Mouse (Mus musculus) midbrain, embryonic 16.5 days (tissue): ENCODE measurements around the gene Bmpr1a. TPM values are rescaled to one million over a fixed set of nuclear protein-coding genes. Genes with fewer than 3 reads are reported as not detected.

ENCODE experiments used
- ATAC-seq: fragments of 200-750 bp; cut with Nextera tagmentation; 2 replicates; pipeline ENCODE4 v1.8.0; 2017; ENCODE audit warnings: moderate TSS enrichment
- H3K27ac ChIP-seq: fragments of 300-500 bp; sonication (generic); 2 replicates; pipeline ENCODE4 v1.5.1; 2014; ENCODE audit warnings: mild to moderate bottlenecking, low read length, mixed read lengths
- H3K27me3 ChIP-seq: fragments of 300-500 bp; sonication (generic); 2 replicates; pipeline ENCODE4 v1.6.1; 2014; ENCODE audit warnings: low read depth, low read length, mixed read lengths; ENCODE audit not compliant: control insufficient read depth, insufficient read depth
- H3K36me3 ChIP-seq: fragments of 300-500 bp; sonication (generic); 2 replicates; pipeline ENCODE4 v1.6.1; 2014; ENCODE audit warnings: mild to moderate bottlenecking, low read length, moderate library complexity, mixed read lengths; ENCODE audit not compliant: control insufficient read depth, insufficient read depth
- H3K4me1 ChIP-seq: fragments of 300-500 bp; sonication (generic); 2 replicates; pipeline ENCODE4 v1.6.1; 2014; ENCODE audit warnings: mild to moderate bottlenecking, low read length, mixed read lengths; ENCODE audit not compliant: control insufficient read depth, insufficient read depth
- H3K4me2 ChIP-seq: fragments of 300-500 bp; sonication (generic); 2 replicates; pipeline ENCODE4 v1.6.1; 2014; ENCODE audit warnings: mild to moderate bottlenecking, low read length, mixed read lengths
- H3K4me3 ChIP-seq: fragments of 300-500 bp; sonication (generic); 2 replicates; pipeline ENCODE4 v1.5.1; 2014; ENCODE audit warnings: low read depth, mild to moderate bottlenecking, low read length, moderate library complexity, mixed read lengths
- H3K9ac ChIP-seq: fragments of 300-500 bp; sonication (generic); 2 replicates; pipeline ENCODE4 v1.6.1; 2014; ENCODE audit warnings: low read depth, low read length, mixed read lengths
- H3K9me3 ChIP-seq: fragments of 300-500 bp; sonication (generic); replicated peaks from 2 replicates; pipeline ENCODE4 v1.6.1; 2014; ENCODE audit warnings: mild to moderate bottlenecking, low read length, mixed read lengths; ENCODE audit not compliant: control insufficient read depth, poor library complexity, severe bottlenecking
- WGBS: fragments of 180-500 bp; shearing (Covaris S2); extraction: QIAGEN DNeasy Blood & Tissue Kit; methylation state at CpG from one replicate; pipeline ENCODE4 v1.1.7; 2014; 5-methylcytosine and 5-hydroxymethylcytosine counted together
- polyA plus RNA-seq: library from polyadenylated mRNA; unstranded; fragments of >200 nt; fragmentation: Nextera tagmentation; extraction: Ambion mirVana; gene quantifications from 2 replicates; pipeline ENCODE4 v1.2.1, GENCODE M21; 2015

The Bmpr1a gene
- polyA plus RNA-seq, 1 experiment from 2014 or later: 15.4 TPM

DNA sequence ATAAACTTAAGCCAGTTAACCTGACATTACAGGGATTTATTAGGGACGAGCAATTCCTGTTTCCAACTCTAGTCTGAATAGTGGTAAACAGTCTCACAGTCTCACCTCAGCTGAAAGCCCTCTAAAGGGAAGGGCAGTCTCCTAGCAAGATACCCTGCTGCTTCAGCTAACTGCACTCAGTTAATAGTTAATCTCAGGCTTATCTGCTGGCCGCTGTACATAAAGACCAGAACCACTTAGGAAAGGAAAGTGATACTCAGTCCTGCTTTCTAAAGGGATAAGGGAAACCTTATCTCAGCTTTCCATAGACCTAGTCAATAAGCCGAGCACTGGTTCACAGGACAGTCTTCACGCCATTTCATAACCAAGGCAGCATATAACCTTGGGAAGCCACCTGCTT lies 32.7 kb upstream of the Bmpr1a start:
- no peaks in the 10 kb centered on the region for H3K4me1 ChIP-seq
- no peak overlapping the region for H3K4me2 ChIP-seq
- H3K27me3 ChIP-seq: no peaks in the 10 kb centered on the region
- WGBS: 71% methylated on average over 4 of the region's 4 CpGs
- no peak overlapping the region for H3K4me3 ChIP-seq
- H3K9me3 ChIP-seq: no peaks in the 10 kb centered on the region; the same call in 1 of the 2 replicates
- ATAC-seq: no peak
- H3K9ac ChIP-seq: no peak overlapping the region
- no peak overlapping the region for H3K27ac ChIP-seq
- H3K36me3 ChIP-seq: no peaks in the 10 kb centered on the region

DNA sequence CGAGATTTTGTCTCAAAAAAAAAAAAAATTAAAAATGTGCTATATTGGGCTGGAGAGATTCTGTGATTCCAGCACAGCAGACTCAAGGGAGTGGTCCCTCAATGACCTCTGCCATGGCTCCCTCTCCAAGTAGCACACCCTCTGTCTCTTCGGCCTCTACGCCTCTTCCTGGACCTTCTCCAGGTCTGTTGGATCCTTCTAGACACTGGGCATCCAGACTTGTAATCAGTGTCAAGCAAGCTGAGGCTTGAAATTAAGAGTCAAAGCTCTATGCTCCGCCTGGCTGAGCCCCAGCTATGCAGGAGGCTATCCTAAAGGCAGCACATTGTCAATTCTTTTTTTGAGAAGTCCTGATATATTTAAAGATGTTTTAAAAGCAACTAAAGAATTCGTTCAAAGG lies 30.4 kb upstream of the Bmpr1a start:
- no peaks in the 10 kb centered on the region for H3K4me1 ChIP-seq
- 83% methylated on average over 5 of the region's 5 CpGs for WGBS
- no peak overlapping the region for H3K4me3 ChIP-seq
- ATAC-seq: no peak
- no peaks in the 10 kb centered on the region for H3K27me3 ChIP-seq
- no peaks in the 10 kb centered on the region; the same call in 1 of the 2 replicates for H3K9me3 ChIP-seq
- H3K9ac ChIP-seq: no peak overlapping the region
- H3K27ac ChIP-seq: no peak overlapping the region
- no peak overlapping the region for H3K4me2 ChIP-seq
- no peaks in the 10 kb centered on the region for H3K36me3 ChIP-seq

DNA sequence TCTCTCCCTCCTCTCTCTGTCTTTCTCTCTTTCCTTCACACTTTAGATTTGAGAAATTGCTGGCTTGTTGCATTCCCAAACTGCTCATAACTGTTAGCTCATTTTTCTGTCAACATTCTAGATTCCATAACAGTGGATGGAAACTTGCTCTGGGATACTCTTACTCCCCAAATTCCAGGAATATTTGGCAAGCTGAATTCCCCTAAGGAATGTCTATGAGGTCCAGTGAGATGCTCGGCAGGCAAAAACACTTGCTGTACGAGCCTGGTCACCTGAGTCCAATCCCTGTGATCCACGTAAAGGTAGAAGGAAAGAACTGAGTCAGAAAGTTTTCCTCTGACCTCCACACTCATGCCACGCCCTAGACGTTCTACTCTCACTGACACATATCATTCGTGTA lies 29.4 kb upstream of the Bmpr1a start:
- H3K4me3 ChIP-seq: no peak overlapping the region
- no peak overlapping the region for H3K4me2 ChIP-seq
- no peak overlapping the region for H3K27ac ChIP-seq
- no peaks in the 10 kb centered on the region for H3K4me1 ChIP-seq
- WGBS: 88% methylated on average over 6 of the region's 6 CpGs
- H3K9ac ChIP-seq: no peak overlapping the region
- H3K36me3 ChIP-seq: no peaks in the 10 kb centered on the region
- no peaks in the 10 kb centered on the region; the same call in 1 of the 2 replicates for H3K9me3 ChIP-seq
- no peaks in the 10 kb centered on the region; the same call in 1 of the 2 replicates for H3K27me3 ChIP-seq
- no peak for ATAC-seq

DNA sequence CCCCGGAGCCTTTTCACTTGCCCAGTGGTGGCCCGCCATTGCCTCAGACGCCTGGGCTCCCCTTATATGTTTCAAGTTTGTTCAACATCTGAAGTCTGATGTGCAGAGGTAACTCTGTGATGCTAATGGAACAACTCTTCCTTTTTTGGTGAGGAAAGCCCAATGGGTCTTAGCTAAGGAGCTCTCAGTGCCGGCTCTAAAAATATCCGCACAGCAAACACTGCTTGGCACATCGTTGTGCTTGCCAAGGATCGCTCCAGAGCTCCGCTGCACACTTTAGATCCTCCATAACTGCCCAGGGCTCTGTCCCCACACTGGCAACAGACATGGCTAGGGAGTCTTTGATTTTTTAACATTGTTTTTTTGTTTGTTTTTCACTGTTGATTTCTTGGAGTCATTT lies 25.7 kb upstream of the Bmpr1a start:
- Histone ChIP-seq H3K27ac (no peak overlapping the region), H3K27me3 (no peaks in the 10 kb centered on the region; the same call in 1 of the 2 replicates), H3K4me3 (no peak overlapping the region), H3K4me1 (no peaks in the 10 kb centered on the region), H3K9ac (no peak overlapping the region), H3K4me2 (no peak overlapping the region; the same call in 1 of the 2 replicates), H3K9me3 (no peaks in the 10 kb centered on the region), H3K36me3 (no peaks in the 10 kb centered on the region)
- 59% methylated on average over 8 of the region's 8 CpGs for WGBS
- no peak for ATAC-seq

- H3K4me1 ChIP-seq: no peaks in the 10 kb centered on the region
- no peak within 1 kb of the TSS for H3K4me3 ChIP-seq
- ATAC-seq: no peak
- 88% methylated on average over 8 of the region's 8 CpGs for WGBS
- H3K36me3 ChIP-seq: no peaks in the 10 kb centered on the region
- no peak within 1 kb of the TSS for H3K9ac ChIP-seq
- H3K27me3 ChIP-seq: no peaks in the 10 kb centered on the region
- H3K27ac ChIP-seq: no peak within 1 kb of the TSS
- no peak within 1 kb of the TSS for H3K4me2 ChIP-seq
- no peaks in the 10 kb centered on the region for H3K9me3 ChIP-seq
Measured at GRCm38 (mm10) chr14:34522701-34523100, 19.6 kb upstream of the Bmpr1a start, which contains the start of gene 9230112D13Rik. 9230112D13Rik (minus strand) TSS chr14:34522801.

GRCm38 (mm10) chr14:34517959-34518544 lies 14.9 kb upstream of the Bmpr1a start:
- Histone ChIP-seq H3K9me3 (no peaks in the 10 kb centered on the region), H3K4me3 (no peak overlapping the region), H3K9ac (no peak overlapping the region), H3K4me1 (no peaks in the 10 kb centered on the region; the same call in 1 of the 2 replicates), H3K4me2 (no peak overlapping the region), H3K27me3 (no peaks in the 10 kb centered on the region), H3K27ac (no peak overlapping the region), H3K36me3 (no peaks in the 10 kb centered on the region)
- 92% methylated on average over 8 of the region's 8 CpGs for WGBS
- no peak for ATAC-seq

GRCm38 (mm10) chr14:34516960-34517577 lies 13.9 kb upstream of the Bmpr1a start:
- Histone ChIP-seq H3K9ac (no peak overlapping the region), H3K4me2 (no peak overlapping the region), H3K27ac (no peak overlapping the region), H3K36me3 (no peaks in the 10 kb centered on the region), H3K27me3 (no peaks in the 10 kb centered on the region), H3K9me3 (no peaks in the 10 kb centered on the region), H3K4me3 (no peak overlapping the region), H3K4me1 (no peaks in the 10 kb centered on the region; the same call in 1 of the 2 replicates)
- no peak for ATAC-seq
- 92% methylated on average over 10 of the region's 10 CpGs for WGBS

DNA sequence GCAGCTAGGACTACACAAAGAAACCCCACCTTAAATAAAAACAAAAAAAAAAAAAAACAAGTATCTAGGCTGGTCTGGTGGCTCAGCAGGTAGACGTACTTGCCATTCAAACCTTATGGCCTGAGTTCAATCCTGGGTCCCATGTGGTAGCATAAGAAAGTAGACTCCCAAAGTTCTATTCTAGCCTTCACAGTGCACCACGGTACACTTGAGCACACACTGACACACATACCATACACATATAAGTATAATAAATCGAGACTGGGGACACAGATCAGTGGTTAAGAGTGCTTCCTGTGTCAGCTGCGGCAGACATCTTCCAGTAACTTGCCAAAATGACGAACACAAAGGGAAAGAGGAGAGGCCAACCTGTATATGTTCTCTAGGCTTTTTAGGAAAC lies 12.7 kb upstream of the Bmpr1a start:
- ATAC-seq: no peak
- WGBS: 85% methylated on average over 5 of the region's 5 CpGs
- H3K4me3 ChIP-seq: no peak overlapping the region
- H3K9ac ChIP-seq: no peak overlapping the region
- no peak overlapping the region for H3K27ac ChIP-seq
- no peaks in the 10 kb centered on the region for H3K36me3 ChIP-seq
- H3K4me1 ChIP-seq: no peaks in the 10 kb centered on the region; the same call in 1 of the 2 replicates
- H3K9me3 ChIP-seq: no peaks in the 10 kb centered on the region
- H3K4me2 ChIP-seq: no peak overlapping the region
- H3K27me3 ChIP-seq: no peaks in the 10 kb centered on the region

DNA sequence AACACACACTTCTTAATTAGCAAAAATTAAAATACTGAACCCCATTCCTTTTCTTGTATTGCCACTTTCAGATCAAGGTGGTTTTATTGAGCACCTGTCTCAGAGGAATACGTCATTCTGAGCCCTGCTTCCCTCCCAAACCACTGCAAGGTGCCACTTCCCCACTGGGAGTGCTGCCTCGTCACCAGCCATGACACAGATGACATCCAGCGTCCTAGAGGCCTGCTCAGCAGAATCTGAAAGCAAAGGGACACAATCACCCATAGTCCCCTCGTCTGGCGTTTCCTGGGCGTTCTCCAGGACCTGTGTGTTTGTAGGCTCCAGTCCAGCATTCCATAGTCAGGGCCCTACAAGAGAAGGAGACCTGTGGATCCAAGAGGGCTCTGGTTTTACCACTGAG lies 11.0 kb upstream of the Bmpr1a start:
- Histone ChIP-seq H3K4me1 (peaks cover under 1% of the 10 kb centered on the region; the same call in 1 of the 2 replicates), H3K4me3 (no peak overlapping the region), H3K27ac (no peak overlapping the region), H3K9me3 (no peaks in the 10 kb centered on the region), H3K27me3 (no peaks in the 10 kb centered on the region), H3K36me3 (no peaks in the 10 kb centered on the region), H3K9ac (no peak overlapping the region), H3K4me2 (no peak overlapping the region)
- ATAC-seq: no peak
- 50% methylated on average over 6 of the region's 6 CpGs for WGBS
